Mouse (Mus musculus): ENCODE measurements around the gene Hist2h2bb. TPM values are rescaled to one million over a fixed set of nuclear protein-coding genes. Genes with fewer than 3 reads are reported as not detected.
"Not testable (repeated sequence)": the region's sequence is repeated elsewhere in the genome, so short reads cannot be mapped to it uniquely, and the experiment has no call there.

Gene Hist2h2bb
- polyA plus RNA-seq, 1 experiment from 2014 or later: 18.9 TPM

DNA sequence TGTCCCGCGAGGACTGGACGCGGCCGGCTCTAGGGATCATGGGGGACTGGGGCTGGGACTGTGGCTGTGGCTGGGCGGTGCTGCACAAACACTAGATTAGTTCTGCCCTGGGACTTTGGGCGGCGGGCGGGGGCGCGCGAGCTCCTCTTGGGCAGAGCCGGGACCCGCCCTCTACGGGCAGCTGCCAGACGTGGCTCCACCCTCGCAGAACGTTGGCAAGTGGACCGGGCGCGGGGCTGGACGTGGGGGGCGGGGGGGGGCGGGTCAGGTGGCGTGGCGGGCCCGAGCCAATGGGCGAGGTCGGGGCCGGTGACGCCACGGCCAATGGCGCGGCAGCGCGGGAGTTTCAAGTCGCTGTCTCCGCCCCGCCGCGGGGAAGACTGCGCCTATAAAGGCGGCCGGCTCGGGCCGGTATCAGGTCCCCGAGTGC lies 23.1 kb upstream of the Hist2h2bb start, which contains the start of gene Hist2h3c1:
Gene Hist2h3c1 (plus strand): TSS at position 259 of the 430 bp plus-strand sequence.
- H3K27me3 ChIP-seq (replicated peaks; ENCODE audit: control insufficient read depth, insufficient read depth, low read length): not testable (repeated sequence)
- H3K4me3 ChIP-seq (ENCODE audit: low read depth, low read length): peak within 1 kb of the TSS; percentile 54

DNA sequence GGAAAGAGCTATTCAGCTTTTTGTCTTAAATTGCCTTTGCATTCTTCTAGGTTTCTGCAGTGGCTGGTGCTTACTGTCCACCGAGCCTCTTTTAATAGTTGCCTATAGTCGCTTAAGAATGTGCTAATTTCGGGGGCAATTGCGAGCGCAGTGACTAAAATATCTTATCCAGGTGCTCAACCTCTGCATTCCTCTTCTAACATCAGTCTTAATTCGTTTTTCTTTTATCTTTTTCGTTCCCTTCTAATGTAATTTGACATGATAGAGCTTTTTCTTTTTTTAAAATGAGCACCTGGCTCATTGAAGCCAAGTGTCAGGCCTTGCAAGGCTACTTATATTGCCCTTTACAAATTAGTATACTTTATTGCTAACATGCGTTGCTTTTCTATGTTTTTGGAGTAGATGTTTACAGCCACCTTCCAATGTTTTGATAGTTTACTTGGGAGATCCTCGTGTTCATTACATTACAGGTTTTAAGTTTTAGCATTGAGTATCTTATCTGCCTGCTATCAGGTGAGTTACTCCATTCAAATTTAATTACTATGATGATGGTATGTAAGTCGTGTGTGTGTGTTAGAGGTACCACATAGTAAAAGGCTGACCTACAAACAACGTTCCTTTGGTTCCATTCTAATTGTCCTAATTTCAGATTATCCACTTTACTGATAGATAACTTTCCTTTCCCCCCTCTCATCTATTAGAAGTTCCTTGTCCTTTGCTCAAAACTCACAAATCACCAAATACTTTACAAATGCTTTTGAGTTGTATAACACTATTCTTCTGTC lies 22.0 kb upstream of the Hist2h2bb start:
- H3K9ac ChIP-seq (ENCODE audit: low read depth, low read length): peak overlapping the region; percentile 78
- no peak for DNase-seq (ENCODE audit: low spot score)
- H3K9me3 ChIP-seq (ENCODE audit: control insufficient read depth, low read length): no peaks in the 10 kb centered on the region
- H3K27ac ChIP-seq (ENCODE audit: low read depth, low read length): peak overlapping the region; percentile 96
- H3K36me3 ChIP-seq (ENCODE audit: control insufficient read depth, insufficient read depth, low read length): no peaks in the 10 kb centered on the region
- 4% methylated on average over 11 of the region's 11 CpGs for WGBS
- H3K4me1 ChIP-seq (replicated peaks; ENCODE audit: control insufficient read depth, insufficient read depth, low read length): peaks cover 20% of the 10 kb centered on the region
- no peak for ATAC-seq (replicated peaks; ENCODE audit: low FRiP score)
- H3K27me3 ChIP-seq (replicated peaks; ENCODE audit: control insufficient read depth, insufficient read depth, low read length): no peaks in the 10 kb centered on the region
- peak overlapping the region; percentile 85 for H3K4me2 ChIP-seq
- H3K4me3 ChIP-seq (ENCODE audit: low read depth, low read length): peak overlapping the region; percentile 54

More for the DNA sequence above, 23.1 kb upstream of the Hist2h2bb start, which contains the start of gene Hist2h3c1:
- Histone ChIP-seq H3K27ac (ENCODE audit: low read depth, low read length) (peak within 1 kb of the TSS; percentile 96), H3K4me2 (peak within 1 kb of the TSS; percentile 85), H3K9ac (ENCODE audit: low read depth, low read length) (peak within 1 kb of the TSS; percentile 78), H3K4me1 (replicated peaks; ENCODE audit: control insufficient read depth, insufficient read depth, low read length) (peaks cover 23% of the 10 kb centered on the region)
- peak; percentile 85 for ATAC-seq (replicated peaks; ENCODE audit: low FRiP score)
- not testable (repeated sequence) for H3K36me3 ChIP-seq (ENCODE audit: control insufficient read depth, insufficient read depth, low read length); DNase-seq (ENCODE audit: low spot score); H3K9me3 ChIP-seq (ENCODE audit: control insufficient read depth, low read length)
- WGBS: 2% methylated on average over 12 of the region's 47 CpGs

DNA sequence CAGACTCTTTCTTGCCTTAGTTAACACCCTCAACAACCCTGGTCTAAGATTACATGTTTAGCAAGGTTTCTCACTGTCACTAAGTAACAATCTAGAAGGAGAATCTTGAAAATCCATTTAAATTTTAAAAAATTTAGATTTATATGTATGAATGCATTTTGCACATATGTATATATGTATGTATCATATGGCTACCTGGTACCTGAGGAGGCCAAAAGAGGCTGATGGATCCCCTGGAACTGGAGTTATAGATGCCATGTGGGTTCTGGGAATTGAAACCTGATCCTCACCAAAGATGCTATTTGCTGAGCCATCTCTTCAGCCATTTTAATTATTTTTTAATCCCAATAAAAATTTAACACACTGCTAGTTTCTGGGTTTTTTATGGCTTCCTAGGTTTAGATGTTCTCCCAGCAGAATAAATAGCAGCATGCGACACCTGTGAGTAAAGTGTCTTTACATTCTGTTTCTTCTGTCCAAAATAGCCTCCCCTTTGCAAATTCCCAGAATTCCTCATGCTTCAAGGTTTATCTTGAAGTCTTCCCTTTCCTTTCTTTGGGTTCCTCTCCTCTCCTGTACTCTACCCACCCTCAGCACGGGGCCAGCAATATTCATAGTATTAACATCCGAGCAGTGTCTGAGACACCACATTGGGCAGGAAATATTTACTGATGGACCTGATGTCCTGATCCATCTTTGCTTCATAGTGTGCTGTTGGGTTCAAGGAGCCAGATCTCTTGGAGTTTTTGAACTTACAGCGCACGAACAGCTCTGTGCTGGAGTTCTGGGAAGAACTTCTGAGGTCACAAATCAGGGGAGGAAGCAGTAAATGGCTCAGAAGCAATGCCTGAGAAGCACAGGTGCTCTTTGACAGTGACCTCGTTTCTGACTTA lies 21.2 kb upstream of the Hist2h2bb start:
- Histone ChIP-seq H3K4me1 (replicated peaks; ENCODE audit: control insufficient read depth, insufficient read depth, low read length) (peaks cover 20% of the 10 kb centered on the region), H3K27me3 (replicated peaks; ENCODE audit: control insufficient read depth, insufficient read depth, low read length) (no peaks in the 10 kb centered on the region), H3K4me2 (peak overlapping the region; percentile 85), H3K36me3 (ENCODE audit: control insufficient read depth, insufficient read depth, low read length) (no peaks in the 10 kb centered on the region), H3K27ac (ENCODE audit: low read depth, low read length) (peak overlapping the region; percentile 96), H3K9ac (ENCODE audit: low read depth, low read length) (peak overlapping the region; percentile 42), H3K4me3 (ENCODE audit: low read depth, low read length) (peak overlapping the region; percentile 54), H3K9me3 (ENCODE audit: control insufficient read depth, low read length) (no peaks in the 10 kb centered on the region)
- 51% methylated on average over 6 of the region's 6 CpGs for WGBS
- DNase-seq (ENCODE audit: low spot score) (no peak), ATAC-seq (replicated peaks; ENCODE audit: low FRiP score) (no peak)

DNA sequence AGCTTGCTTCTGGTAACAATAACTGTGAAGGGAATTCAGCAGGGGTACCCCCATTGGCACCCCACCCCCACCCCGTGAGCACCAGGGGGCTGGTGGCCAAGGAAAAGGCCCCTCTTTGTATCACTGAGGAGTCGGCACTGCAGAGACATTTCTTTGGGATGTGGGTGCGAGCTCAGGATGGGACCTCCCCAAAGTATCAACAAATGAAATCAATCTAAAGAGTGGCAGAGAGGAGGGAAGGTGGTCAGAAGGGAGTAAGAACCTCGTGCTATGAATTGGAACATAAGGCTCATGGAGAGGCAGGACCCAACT lies 20.6 kb upstream of the Hist2h2bb start:
- Histone ChIP-seq H3K27me3 (replicated peaks; ENCODE audit: control insufficient read depth, insufficient read depth, low read length) (no peaks in the 10 kb centered on the region), H3K4me3 (ENCODE audit: low read depth, low read length) (peak overlapping the region; percentile 25), H3K27ac (ENCODE audit: low read depth, low read length) (peak overlapping the region; percentile 96; the same call in 1 of the 2 replicates), H3K4me1 (replicated peaks; ENCODE audit: control insufficient read depth, insufficient read depth, low read length) (peaks cover 15% of the 10 kb centered on the region), H3K9me3 (ENCODE audit: control insufficient read depth, low read length) (no peaks in the 10 kb centered on the region), H3K36me3 (ENCODE audit: control insufficient read depth, insufficient read depth, low read length) (no peaks in the 10 kb centered on the region), H3K4me2 (peak overlapping the region; percentile 85), H3K9ac (ENCODE audit: low read depth, low read length) (peak overlapping the region; percentile 42)
- DNase-seq (ENCODE audit: low spot score) (peak; percentile 49), ATAC-seq (replicated peaks; ENCODE audit: low FRiP score) (no peak)
- 60% methylated on average over 4 of the region's 4 CpGs for WGBS

DNA sequence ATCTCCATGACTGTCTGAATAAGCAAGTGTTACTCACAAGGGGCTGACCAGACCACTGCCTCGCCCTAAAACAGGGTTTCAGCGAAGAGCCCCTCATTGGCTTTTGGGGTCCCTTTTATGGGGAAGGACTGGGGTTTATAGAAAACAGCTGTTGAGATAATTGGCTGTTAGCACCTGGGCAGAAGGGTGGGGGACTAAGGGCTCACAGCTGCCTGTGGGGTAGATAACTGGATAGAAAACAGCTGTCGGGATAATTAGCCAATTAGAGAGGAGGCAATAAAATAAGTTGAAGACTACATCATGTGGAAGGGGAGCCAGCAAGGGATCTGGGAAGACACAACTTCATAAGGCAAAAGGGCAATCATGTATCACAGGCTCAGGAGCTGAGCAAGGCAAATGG lies 18.7 kb upstream of the Hist2h2bb start:
- WGBS: 58% methylated on average over 3 of the region's 3 CpGs
- H3K27me3 ChIP-seq (replicated peaks; ENCODE audit: control insufficient read depth, insufficient read depth, low read length): no peaks in the 10 kb centered on the region
- H3K4me2 ChIP-seq: no peak overlapping the region
- H3K4me3 ChIP-seq (ENCODE audit: low read depth, low read length): no peak overlapping the region
- no peaks in the 10 kb centered on the region for H3K9me3 ChIP-seq (ENCODE audit: control insufficient read depth, low read length)
- peaks cover 18% of the 10 kb centered on the region for H3K4me1 ChIP-seq (replicated peaks; ENCODE audit: control insufficient read depth, insufficient read depth, low read length)
- no peak for DNase-seq (ENCODE audit: low spot score)
- H3K9ac ChIP-seq (ENCODE audit: low read depth, low read length): no peak overlapping the region
- H3K27ac ChIP-seq (ENCODE audit: low read depth, low read length): no peak overlapping the region
- ATAC-seq (replicated peaks; ENCODE audit: low FRiP score): no peak
- no peaks in the 10 kb centered on the region for H3K36me3 ChIP-seq (ENCODE audit: control insufficient read depth, insufficient read depth, low read length)

DNA sequence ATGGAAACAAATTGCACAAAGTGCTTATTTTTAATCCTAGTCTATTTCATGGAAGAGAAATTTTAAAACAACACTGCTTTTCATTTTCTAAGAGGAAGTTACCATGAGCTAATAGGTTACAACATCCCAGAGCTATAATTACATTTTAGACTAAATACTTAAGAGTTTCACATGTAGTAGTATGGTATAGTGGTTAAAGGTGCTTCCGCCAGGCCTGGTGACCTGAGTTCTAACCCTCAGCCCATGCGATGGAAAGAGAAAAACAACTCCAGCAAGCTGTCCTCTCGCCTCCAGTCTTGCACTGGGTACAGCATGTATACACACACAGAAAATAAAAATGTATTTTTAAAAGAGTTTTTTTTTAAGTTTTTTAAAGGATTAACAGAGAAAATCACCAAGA lies 17.8 kb upstream of the Hist2h2bb start:
- DNase-seq (ENCODE audit: low spot score) (no peak), ATAC-seq (replicated peaks; ENCODE audit: low FRiP score) (no peak)
- no peak overlapping the region for H3K9ac ChIP-seq (ENCODE audit: low read depth, low read length)
- no peak overlapping the region for H3K27ac ChIP-seq (ENCODE audit: low read depth, low read length)
- peaks cover 24% of the 10 kb centered on the region for H3K4me1 ChIP-seq (replicated peaks; ENCODE audit: control insufficient read depth, insufficient read depth, low read length)
- H3K4me2 ChIP-seq: no peak overlapping the region
- H3K9me3 ChIP-seq (ENCODE audit: control insufficient read depth, low read length): no peaks in the 10 kb centered on the region
- H3K36me3 ChIP-seq (ENCODE audit: control insufficient read depth, insufficient read depth, low read length): no peaks in the 10 kb centered on the region
- H3K4me3 ChIP-seq (ENCODE audit: low read depth, low read length): no peak overlapping the region
- WGBS: 84% methylated on average over 3 of the region's 3 CpGs
- H3K27me3 ChIP-seq (replicated peaks; ENCODE audit: control insufficient read depth, insufficient read depth, low read length): no peaks in the 10 kb centered on the region

DNA sequence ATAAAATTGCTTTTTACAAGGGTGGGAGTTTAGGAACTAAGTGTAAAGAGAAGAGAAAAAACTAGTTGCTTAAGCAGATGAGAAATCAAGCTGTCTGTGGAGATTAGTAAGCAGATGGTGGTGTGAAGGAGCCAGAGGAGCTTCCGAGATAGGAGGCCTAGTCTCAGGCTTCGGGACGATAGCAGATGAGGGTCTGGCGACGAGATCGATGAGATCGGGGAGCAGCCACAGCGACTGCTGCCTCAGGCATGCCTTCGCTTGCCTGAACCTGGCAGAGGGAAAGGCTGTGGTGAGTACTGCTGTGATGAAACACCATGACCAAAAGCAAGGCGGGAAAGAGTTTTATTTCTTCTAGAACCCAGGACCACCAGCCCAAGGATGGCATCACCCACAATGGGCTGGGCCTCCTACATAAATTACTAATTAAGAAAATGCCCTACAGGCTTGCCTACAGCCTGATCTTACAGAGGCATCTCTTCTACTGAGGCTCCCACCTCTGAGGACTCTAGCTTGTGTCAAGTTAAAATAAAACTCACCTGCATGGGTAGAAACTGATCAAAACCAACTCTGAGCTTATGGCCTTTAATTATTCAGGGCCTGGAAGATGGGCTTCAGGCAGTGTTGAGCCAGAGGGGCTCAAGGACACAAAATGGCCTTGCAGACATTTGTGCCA lies 14.7 kb upstream of the Hist2h2bb start:
- Histone ChIP-seq H3K4me2 (peak overlapping the region; percentile 46), H3K4me3 (ENCODE audit: low read depth, low read length) (0 out of 2 replicates have a peak overlapping the region, but pooled peaks have one; percentile 8), H3K27ac (ENCODE audit: low read depth, low read length) (peak overlapping the region; percentile 70; the same call in 1 of the 2 replicates), H3K4me1 (replicated peaks; ENCODE audit: control insufficient read depth, insufficient read depth, low read length) (peaks cover 15% of the 10 kb centered on the region; the same call in 1 of the 2 replicates), H3K9me3 (ENCODE audit: control insufficient read depth, low read length) (no peaks in the 10 kb centered on the region), H3K36me3 (ENCODE audit: control insufficient read depth, insufficient read depth, low read length) (no peaks in the 10 kb centered on the region), H3K27me3 (replicated peaks; ENCODE audit: control insufficient read depth, insufficient read depth, low read length) (no peaks in the 10 kb centered on the region), H3K9ac (ENCODE audit: low read depth, low read length) (peak overlapping the region; percentile 58)
- DNase-seq (ENCODE audit: low spot score) (no peak), ATAC-seq (replicated peaks; ENCODE audit: low FRiP score) (peak; percentile 95)
- WGBS: 28% methylated on average over 10 of the region's 10 CpGs

DNA sequence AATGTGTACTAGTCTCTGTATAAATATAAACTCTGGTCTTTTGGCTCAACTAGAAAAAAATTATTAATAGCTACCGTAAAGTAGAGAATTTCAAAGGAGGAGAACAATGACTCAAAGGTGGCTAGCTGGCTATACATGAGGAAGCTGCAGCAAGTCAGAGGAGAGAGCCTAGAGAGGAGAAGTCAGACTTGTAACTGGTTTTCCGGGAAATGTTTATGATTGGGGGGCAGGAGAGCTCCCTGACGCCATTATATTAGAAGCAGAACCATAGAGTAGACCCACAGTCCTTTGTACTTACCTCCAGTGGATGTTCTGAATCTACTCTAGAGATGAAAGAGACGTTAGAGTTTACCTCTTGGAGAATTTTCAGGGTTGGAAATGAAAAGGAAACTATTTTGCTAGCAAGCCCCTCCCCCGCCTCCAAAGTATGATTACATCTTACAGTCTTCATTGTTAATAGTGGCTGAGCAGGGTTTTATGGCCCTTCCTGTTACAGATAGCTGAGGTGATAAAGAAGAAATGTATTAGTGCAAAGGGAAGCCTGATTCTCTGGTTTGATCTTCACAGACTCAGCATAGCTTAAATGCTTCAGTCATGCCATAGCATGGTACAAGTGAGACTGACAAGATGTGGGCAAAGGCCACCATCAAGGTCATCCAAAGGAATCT lies 13.5 kb upstream of the Hist2h2bb start:
- DNase-seq (ENCODE audit: low spot score): no peak
- Histone ChIP-seq H3K27me3 (replicated peaks; ENCODE audit: control insufficient read depth, insufficient read depth, low read length) (no peaks in the 10 kb centered on the region), H3K4me3 (ENCODE audit: low read depth, low read length) (no peak overlapping the region), H3K27ac (ENCODE audit: low read depth, low read length) (no peak overlapping the region), H3K9me3 (ENCODE audit: control insufficient read depth, low read length) (no peaks in the 10 kb centered on the region), H3K36me3 (ENCODE audit: control insufficient read depth, insufficient read depth, low read length) (no peaks in the 10 kb centered on the region), H3K9ac (ENCODE audit: low read depth, low read length) (no peak overlapping the region), H3K4me1 (replicated peaks; ENCODE audit: control insufficient read depth, insufficient read depth, low read length) (peaks cover 15% of the 10 kb centered on the region; the same call in 1 of the 2 replicates), H3K4me2 (no peak overlapping the region)
- 75% methylated on average over 5 of the region's 5 CpGs for WGBS
- no peak for ATAC-seq (replicated peaks; ENCODE audit: low FRiP score)
